Mouse (Mus musculus): ENCODE data around the gene Pin1. TPM values are rescaled to one million over a fixed set of nuclear protein-coding genes. Genes with fewer than 3 reads are reported as not detected.

Gene Pin1
- polyA plus RNA-seq, 1 experiment from 2014 or later = 48.4 TPM

DNA sequence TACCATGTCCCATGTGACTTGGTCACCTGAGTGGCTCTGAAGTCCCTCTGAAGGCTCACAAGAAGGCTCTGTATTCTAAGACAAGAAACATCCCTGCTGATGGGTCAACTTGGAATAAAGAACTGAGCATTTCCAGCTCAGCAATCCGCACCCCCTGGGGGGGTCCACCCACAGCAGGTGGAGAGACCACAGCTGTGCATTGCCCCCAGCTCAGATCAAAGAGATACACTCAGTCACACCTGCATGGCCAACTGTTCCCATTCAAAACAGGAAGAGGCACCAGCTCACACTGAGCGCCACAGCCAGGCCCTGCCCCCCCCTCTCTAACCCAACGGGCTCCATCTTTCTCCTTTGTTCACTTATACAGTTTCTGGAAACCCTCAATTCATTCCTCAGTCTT is 15.6 kb upstream of the Pin1 start:
- peak; percentile 79 for ATAC-seq (replicated peaks; ENCODE audit: extremely low read depth, insufficient read depth, low FRiP score)
- WGBS = 66% methylated on average over 3 of the region's 3 CpGs

DNA sequence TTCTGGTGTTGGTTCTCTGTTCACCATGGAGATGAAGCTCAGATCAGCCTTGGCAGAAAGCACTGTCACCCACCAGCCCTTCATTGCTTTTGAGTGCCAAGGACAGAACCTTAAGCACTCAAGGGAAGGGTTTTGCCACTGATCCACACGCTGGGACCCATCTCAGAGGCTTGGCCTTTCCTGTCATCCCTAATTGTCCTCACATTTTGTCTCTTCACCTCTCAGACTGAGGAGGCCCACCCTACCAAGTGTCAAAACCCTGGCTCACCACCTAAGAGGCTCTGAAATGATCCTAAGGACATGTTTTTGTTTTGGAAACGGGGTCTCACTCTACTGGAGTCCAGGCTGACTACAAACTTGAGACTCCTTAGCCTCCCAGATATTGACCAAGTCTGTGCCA is 15.1 kb upstream of the Pin1 start:
- peaks cover 14% of the 10 kb centered on the region for H3K36me3 ChIP-seq (ENCODE audit: control insufficient read depth, insufficient read depth)
- no peak overlapping the region for H3K9ac ChIP-seq (ENCODE audit: low read length)
- H3K9me3 ChIP-seq (replicated peaks; ENCODE audit: control insufficient read depth, low read length) = no peaks in the 10 kb centered on the region
- 72% methylated on average over 2 of the region's 2 CpGs for WGBS
- peak overlapping the region; percentile 56; the same call in 1 of the 2 replicates for H3K27ac ChIP-seq (ENCODE audit: low read length)
- H3K4me1 ChIP-seq (ENCODE audit: control insufficient read depth, insufficient read depth, low read length) = peaks cover 11% of the 10 kb centered on the region
- H3K4me2 ChIP-seq (ENCODE audit: low read depth, low read length) = no peak overlapping the region
- H3K4me3 ChIP-seq (ENCODE audit: low read length) = no peak overlapping the region
- ATAC-seq (replicated peaks; ENCODE audit: extremely low read depth, insufficient read depth, low FRiP score) = no peak
- H3K27me3 ChIP-seq (ENCODE audit: control insufficient read depth, insufficient read depth, low read length) = no peaks in the 10 kb centered on the region

More for the DNA sequence above, 15.6 kb upstream of the Pin1 start:
- H3K4me1 ChIP-seq (ENCODE audit: control insufficient read depth, insufficient read depth, low read length) = peaks cover 8% of the 10 kb centered on the region
- H3K27ac ChIP-seq (ENCODE audit: low read length) = peak overlapping the region; percentile 56; the same call in 1 of the 2 replicates
- H3K9me3 ChIP-seq (replicated peaks; ENCODE audit: control insufficient read depth, low read length) = no peaks in the 10 kb centered on the region
- H3K4me2 ChIP-seq (ENCODE audit: low read depth, low read length) = no peak overlapping the region
- no peak overlapping the region for H3K4me3 ChIP-seq (ENCODE audit: low read length)
- H3K27me3 ChIP-seq (ENCODE audit: control insufficient read depth, insufficient read depth, low read length) = no peaks in the 10 kb centered on the region
- no peak overlapping the region for H3K9ac ChIP-seq (ENCODE audit: low read length)
- H3K36me3 ChIP-seq (ENCODE audit: control insufficient read depth, insufficient read depth) = peaks cover 14% of the 10 kb centered on the region

DNA sequence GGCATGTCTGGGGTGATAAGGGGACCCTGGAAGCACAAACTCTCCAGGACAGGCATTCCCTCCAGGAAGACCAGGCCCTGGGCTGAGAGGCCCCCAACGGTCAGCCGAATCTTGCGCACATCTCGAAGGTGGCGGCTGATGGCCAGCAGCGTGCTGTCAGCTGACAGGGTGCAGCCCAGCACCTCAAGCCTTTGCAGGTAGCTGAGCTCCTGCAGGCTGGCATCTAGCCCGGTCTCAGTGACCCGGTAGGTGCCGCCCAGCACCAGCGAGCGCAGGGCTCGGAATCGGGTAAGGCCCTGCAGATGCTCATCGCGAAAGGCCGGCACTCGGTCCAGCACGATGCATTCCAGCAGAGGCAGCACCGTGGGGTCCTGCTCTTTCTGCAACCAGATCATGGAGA is 13.3 kb upstream of the Pin1 start:
- no peaks in the 10 kb centered on the region for H3K27me3 ChIP-seq (ENCODE audit: control insufficient read depth, insufficient read depth, low read length)
- H3K9me3 ChIP-seq (replicated peaks; ENCODE audit: control insufficient read depth, low read length) = no peaks in the 10 kb centered on the region
- 92% methylated on average over 19 of the region's 19 CpGs for WGBS
- no peak overlapping the region for H3K4me3 ChIP-seq (ENCODE audit: low read length)
- no peak overlapping the region for H3K4me2 ChIP-seq (ENCODE audit: low read depth, low read length)
- peaks cover 14% of the 10 kb centered on the region for H3K36me3 ChIP-seq (ENCODE audit: control insufficient read depth, insufficient read depth)
- no peak for ATAC-seq (replicated peaks; ENCODE audit: extremely low read depth, insufficient read depth, low FRiP score)
- no peak overlapping the region for H3K27ac ChIP-seq (ENCODE audit: low read length)
- peaks cover 13% of the 10 kb centered on the region for H3K4me1 ChIP-seq (ENCODE audit: control insufficient read depth, insufficient read depth, low read length)
- no peak overlapping the region for H3K9ac ChIP-seq (ENCODE audit: low read length)

DNA sequence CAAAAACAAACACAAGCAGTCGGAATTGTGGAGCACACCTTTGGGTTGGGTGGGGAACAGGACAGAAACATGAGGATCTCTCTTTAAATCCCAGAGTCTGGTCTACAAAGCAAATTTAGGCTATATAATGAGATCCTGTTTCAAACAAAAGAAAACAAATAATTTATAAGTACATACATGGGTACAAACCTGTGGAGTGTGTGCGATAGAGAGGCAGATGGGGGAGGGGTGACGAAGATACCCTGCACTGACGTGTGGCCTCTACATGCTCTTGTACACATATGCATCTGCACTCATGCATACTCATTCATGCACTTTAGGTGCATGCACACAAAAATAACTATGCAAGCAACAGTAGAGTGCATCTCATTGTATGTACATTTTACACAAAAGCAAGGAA is 12.4 kb upstream of the Pin1 start:
- WGBS = 92% methylated on average over 4 of the region's 4 CpGs
- no peak overlapping the region for H3K4me3 ChIP-seq (ENCODE audit: low read length)
- no peak overlapping the region for H3K27ac ChIP-seq (ENCODE audit: low read length)
- peaks cover 17% of the 10 kb centered on the region for H3K4me1 ChIP-seq (ENCODE audit: control insufficient read depth, insufficient read depth, low read length)
- ATAC-seq (replicated peaks; ENCODE audit: extremely low read depth, insufficient read depth, low FRiP score) = no peak
- no peak overlapping the region for H3K9ac ChIP-seq (ENCODE audit: low read length)
- H3K4me2 ChIP-seq (ENCODE audit: low read depth, low read length) = no peak overlapping the region
- no peaks in the 10 kb centered on the region for H3K9me3 ChIP-seq (replicated peaks; ENCODE audit: control insufficient read depth, low read length)
- peaks cover 14% of the 10 kb centered on the region for H3K36me3 ChIP-seq (ENCODE audit: control insufficient read depth, insufficient read depth)
- no peaks in the 10 kb centered on the region for H3K27me3 ChIP-seq (ENCODE audit: control insufficient read depth, insufficient read depth, low read length)

DNA sequence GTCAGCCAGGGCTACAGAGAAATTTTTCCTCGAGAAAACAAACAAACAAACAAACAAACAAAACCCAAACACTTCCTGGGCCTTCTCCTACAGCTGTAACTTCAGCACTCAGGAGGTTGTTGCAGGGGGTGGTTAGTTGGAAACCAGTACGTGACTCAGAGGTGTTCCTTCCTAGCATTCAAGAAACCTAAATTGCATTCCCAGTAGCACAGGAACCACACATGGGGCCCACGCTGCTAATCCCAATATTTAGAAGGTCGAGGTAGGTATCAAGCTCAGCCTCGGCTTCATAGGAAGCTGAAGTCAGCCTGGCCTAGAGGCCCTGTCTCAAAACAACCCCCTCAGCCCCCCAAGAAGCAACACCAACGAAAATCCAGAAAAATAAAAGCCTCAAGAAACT is 10.4 kb upstream of the Pin1 start:
- H3K27ac ChIP-seq (ENCODE audit: low read length) = peak overlapping the region; percentile 97
- H3K9ac ChIP-seq (ENCODE audit: low read length) = peak overlapping the region; percentile 94
- ATAC-seq (replicated peaks; ENCODE audit: extremely low read depth, insufficient read depth, low FRiP score) = no peak
- H3K36me3 ChIP-seq (ENCODE audit: control insufficient read depth, insufficient read depth) = peaks cover 16% of the 10 kb centered on the region
- WGBS = 10% methylated on average over 6 of the region's 6 CpGs
- H3K9me3 ChIP-seq (replicated peaks; ENCODE audit: control insufficient read depth, low read length) = no peaks in the 10 kb centered on the region
- peaks cover 20% of the 10 kb centered on the region for H3K4me1 ChIP-seq (ENCODE audit: control insufficient read depth, insufficient read depth, low read length)
- peak overlapping the region; percentile 99 for H3K4me2 ChIP-seq (ENCODE audit: low read depth, low read length)
- peak overlapping the region; percentile 86 for H3K4me3 ChIP-seq (ENCODE audit: low read length)
- H3K27me3 ChIP-seq (ENCODE audit: control insufficient read depth, insufficient read depth, low read length) = no peaks in the 10 kb centered on the region

DNA sequence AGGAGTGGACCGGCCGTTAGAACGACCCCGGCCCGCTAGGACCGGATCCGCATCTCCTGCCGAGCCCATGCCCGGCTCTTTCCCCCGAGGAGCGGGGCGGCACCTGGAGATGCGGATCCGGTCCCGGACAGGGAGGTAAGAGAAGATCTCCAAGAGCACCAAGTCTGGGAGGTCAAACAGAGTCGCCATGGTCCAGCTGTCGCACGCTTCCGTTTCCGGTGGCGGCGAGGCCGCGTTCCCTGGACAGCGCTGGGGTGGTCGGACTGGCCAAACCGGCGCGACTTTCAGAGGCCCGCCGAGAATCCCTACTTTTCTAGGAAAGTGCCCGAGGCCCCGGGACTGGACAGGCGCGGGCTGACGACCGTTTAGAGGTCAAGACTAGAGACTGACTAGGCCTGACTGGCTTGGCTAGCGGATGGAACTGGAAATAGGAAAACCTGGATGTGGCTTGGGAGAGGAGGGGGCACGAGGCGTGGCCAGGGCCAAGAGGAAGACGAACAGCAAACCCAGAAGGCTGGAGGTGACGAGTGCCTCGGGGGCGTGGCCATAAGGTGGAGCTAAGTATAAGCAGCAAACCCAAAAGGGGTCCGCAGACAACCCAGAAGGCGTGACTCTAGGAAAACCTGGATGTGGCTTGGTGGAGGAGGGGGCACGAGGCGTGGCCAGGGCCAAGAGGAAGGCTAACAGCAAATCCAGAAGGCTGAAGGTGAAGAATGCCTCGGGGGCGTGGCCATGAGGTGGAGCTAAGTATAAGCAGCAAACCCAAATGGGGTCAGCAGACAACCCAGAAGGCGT is 9.6 kb upstream of the Pin1 start, which contains the start of gene Ubl5:
TSS of gene Ubl5 (plus strand) at position 778 of the 795 bp plus-strand sequence.
- Histone ChIP-seq H3K4me2 (ENCODE audit: low read depth, low read length) (peak within 1 kb of the TSS; percentile 99), H3K27ac (ENCODE audit: low read length) (peak within 1 kb of the TSS; percentile 97), H3K9ac (ENCODE audit: low read length) (peak within 1 kb of the TSS; percentile 94), H3K36me3 (ENCODE audit: control insufficient read depth, insufficient read depth) (peaks cover 12% of the 10 kb centered on the region), H3K9me3 (replicated peaks; ENCODE audit: control insufficient read depth, low read length) (no peaks in the 10 kb centered on the region), H3K4me3 (ENCODE audit: low read length) (peak within 1 kb of the TSS; percentile 86), H3K27me3 (ENCODE audit: control insufficient read depth, insufficient read depth, low read length) (no peaks in the 10 kb centered on the region), H3K4me1 (ENCODE audit: control insufficient read depth, insufficient read depth, low read length) (peaks cover 20% of the 10 kb centered on the region)
- peak; percentile 92 for ATAC-seq (replicated peaks; ENCODE audit: extremely low read depth, insufficient read depth, low FRiP score)
- WGBS = under 1% methylated on average over 51 of the region's 51 CpGs

DNA sequence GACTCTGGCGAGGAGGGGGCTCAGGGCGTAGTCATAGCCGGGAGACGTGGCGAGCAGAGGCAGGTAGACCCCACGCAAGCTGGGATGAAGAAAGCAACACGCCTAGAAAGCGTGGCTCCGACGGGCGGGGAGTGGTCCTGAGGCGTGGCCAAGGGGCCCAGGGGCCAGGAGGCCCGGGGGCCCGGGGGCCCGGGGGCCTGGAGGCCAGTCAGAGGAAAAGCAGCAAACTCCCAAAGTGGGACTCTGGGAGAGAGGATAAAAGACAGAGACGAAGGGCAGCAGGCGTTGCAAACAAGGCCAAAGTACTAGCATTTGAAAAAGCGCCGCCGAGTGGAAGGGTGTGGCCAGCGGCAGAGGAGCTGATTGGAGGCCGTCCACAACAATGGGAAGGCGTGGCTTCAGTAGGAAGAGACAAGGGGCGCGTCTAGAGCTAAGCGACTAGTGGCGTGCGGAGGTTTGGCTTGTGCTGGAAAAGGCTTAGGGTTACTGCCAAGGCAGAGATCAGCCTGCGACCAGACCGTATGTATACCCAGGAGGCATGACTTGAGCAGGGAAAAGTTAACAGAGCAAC is 8.9 kb upstream of the Pin1 start:
- Histone ChIP-seq H3K4me2 (ENCODE audit: low read depth, low read length) (peak overlapping the region; percentile 99), H3K4me3 (ENCODE audit: low read length) (peak overlapping the region; percentile 86), H3K36me3 (ENCODE audit: control insufficient read depth, insufficient read depth) (peaks cover 7% of the 10 kb centered on the region), H3K27ac (ENCODE audit: low read length) (peak overlapping the region; percentile 97), H3K9ac (ENCODE audit: low read length) (peak overlapping the region; percentile 82), H3K27me3 (ENCODE audit: control insufficient read depth, insufficient read depth, low read length) (no peaks in the 10 kb centered on the region), H3K4me1 (ENCODE audit: control insufficient read depth, insufficient read depth, low read length) (peaks cover 20% of the 10 kb centered on the region), H3K9me3 (replicated peaks; ENCODE audit: control insufficient read depth, low read length) (no peaks in the 10 kb centered on the region)
- peak; percentile 83 for ATAC-seq (replicated peaks; ENCODE audit: extremely low read depth, insufficient read depth, low FRiP score)
- WGBS = under 1% methylated on average over 30 of the region's 30 CpGs

DNA sequence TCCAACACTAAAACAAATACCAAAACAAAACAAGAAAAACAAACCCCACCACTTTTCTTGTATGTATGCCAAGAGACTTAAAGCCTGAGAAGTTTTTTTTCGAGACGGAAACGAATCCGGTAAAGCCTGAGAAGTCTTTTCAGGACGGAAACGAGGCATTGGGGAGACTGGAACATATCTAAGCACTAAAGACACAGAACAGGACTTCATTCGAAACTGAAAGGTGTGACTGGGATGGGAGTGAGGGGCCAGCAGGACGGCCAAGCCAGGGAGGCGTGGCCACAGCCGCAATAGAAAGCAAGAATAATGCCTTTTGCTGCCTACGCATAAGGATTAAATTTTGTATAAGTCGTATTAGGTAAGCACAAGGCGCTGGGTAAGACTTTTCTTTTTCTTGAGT is 8.1 kb upstream of the Pin1 start:
- peak overlapping the region; percentile 99 for H3K4me2 ChIP-seq (ENCODE audit: low read depth, low read length)
- WGBS = 6% methylated on average over 13 of the region's 13 CpGs
- peak overlapping the region; percentile 97 for H3K27ac ChIP-seq (ENCODE audit: low read length)
- H3K9me3 ChIP-seq (replicated peaks; ENCODE audit: control insufficient read depth, low read length) = no peaks in the 10 kb centered on the region
- peak overlapping the region; percentile 82 for H3K9ac ChIP-seq (ENCODE audit: low read length)
- peaks cover 18% of the 10 kb centered on the region for H3K4me1 ChIP-seq (ENCODE audit: control insufficient read depth, insufficient read depth, low read length)
- H3K4me3 ChIP-seq (ENCODE audit: low read length) = peak overlapping the region; percentile 86
- H3K27me3 ChIP-seq (ENCODE audit: control insufficient read depth, insufficient read depth, low read length) = no peaks in the 10 kb centered on the region
- H3K36me3 ChIP-seq (ENCODE audit: control insufficient read depth, insufficient read depth) = peaks cover 4% of the 10 kb centered on the region; the same call in 1 of the 2 replicates
- ATAC-seq (replicated peaks; ENCODE audit: extremely low read depth, insufficient read depth, low FRiP score) = no peak
